Mouse (Mus musculus) C2C12 (cell line): ENCODE data around the gene Gm9999.

ENCODE experiments used
- CTCF ChIP-seq: IDR thresholded peaks from one replicate; pipeline ENCODE4 v1.5.1; 2011; ENCODE audit not compliant: control insufficient read depth, insufficient read depth, insufficient read length
- FOSL1 ChIP-seq: IDR thresholded peaks from one replicate; pipeline ENCODE4 v1.8.0; 2011; ENCODE audit warnings: mild to moderate bottlenecking, low read length; ENCODE audit not compliant: poor library complexity, insufficient read depth, severe bottlenecking

DNA sequence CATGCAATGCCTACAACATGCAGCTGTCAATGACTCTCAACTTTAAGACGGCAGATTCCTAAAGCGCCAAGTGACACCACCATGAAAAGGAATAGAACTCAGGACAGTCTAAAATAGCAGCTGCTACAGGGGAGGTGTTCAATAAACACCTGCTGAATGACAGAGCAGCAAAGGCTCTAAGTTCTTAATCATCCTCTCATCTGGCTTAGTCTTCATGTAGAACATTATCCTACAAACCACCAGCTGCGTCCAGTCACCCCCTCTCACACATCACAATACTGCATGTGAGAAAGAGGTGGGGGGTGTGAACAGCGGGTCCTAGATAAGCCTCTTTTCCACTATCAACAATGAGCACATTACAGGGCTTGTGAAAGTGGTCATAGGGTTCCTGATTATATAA is 13.6 kb downstream of the Gm9999 start:
- no peak for TF ChIP-seq CTCF
- no peak for TF ChIP-seq FOSL1
